8 mouse cellular contexts compared by ENCODE assay signal in genomic region chr2:132815608-132816314, GRCm38 (mm10). TPM values are rescaled to one million over a fixed set of nuclear protein-coding genes. Genes with fewer than 3 reads are reported as not detected.
A peak's percentile ranks its signal among the peaks of the same experiment; 100 is the strongest.
DNase-seq lines count a peak whose midpoint lies in the region; ATAC-seq lines count a peak whose summit lies in the region.

Gene Trmt6, minus strand, starts transcription at chr2:132816055.
Gene Mcm8, plus strand, starts transcription at chr2:132816141.

- no peaks in the 10 kb centered on the region for H3K9me3 ChIP-seq in hindbrain, embryonic 16.5 days (ENCODE audit: control insufficient read depth, low read length)

- H3K79me2 ChIP-seq in macrophage (ENCODE audit: inconsistent target): peaks cover 31% of the 10 kb centered on the region

- WGBS in hindbrain, embryonic 16.5 days: under 1% methylated on average over 59 of the region's 59 CpGs
- WGBS in macrophage (ENCODE audit: missing documents): under 1% methylated on average over 59 of the region's 59 CpGs

- 0 out of 2 replicates have a peak, but pooled peaks cover 8% of the 10 kb centered on the region for H3K36me3 ChIP-seq in hindbrain, embryonic 16.5 days (ENCODE audit: control insufficient read depth, insufficient read depth, low read length)
- peaks cover 19% of the 10 kb centered on the region; the same call in 1 of the 2 replicates for H3K36me3 ChIP-seq in macrophage (ENCODE audit: inconsistent target)

- peak within 1 kb of the TSS; percentile 59 for H3K27ac ChIP-seq in hindbrain, embryonic 16.5 days (ENCODE audit: low read depth, low read length)
- peak within 1 kb of the TSS; percentile 27 for H3K27ac ChIP-seq in macrophage

- peak within 1 kb of the TSS; percentile 79 for H3K9ac ChIP-seq in hindbrain, embryonic 16.5 days (ENCODE audit: low read depth, low read length)

- H3K27me3 ChIP-seq in hindbrain, embryonic 16.5 days (replicated peaks; ENCODE audit: control insufficient read depth, insufficient read depth, low read length): no peaks in the 10 kb centered on the region

- DNase-seq in WW6 (ENCODE audit: low read depth, low spot score): peak; percentile 96
- DNase-seq in cerebellum, postnatal 4 days (ENCODE audit: low spot score in 2 of 2): peak; percentile 64 to 86
- DNase-seq in gastrocnemius, adult 18-20 months (ENCODE audit: low spot score): peak; percentile 92
- DNase-seq in left cerebral cortex, adult 18-20 months (ENCODE audit: low spot score in 2 of 2): peak; percentile 86 to 93
- peak; percentile 94 for DNase-seq in right cerebral cortex, adult 18-20 months
- DNase-seq in urinary bladder, postnatal 10 days (ENCODE audit: low spot score): peak; percentile 59

- ATAC-seq in hindbrain, embryonic 16.5 days: peak; percentile 100

- H3K4me3 ChIP-seq in hindbrain, embryonic 16.5 days (ENCODE audit: low read length): peak within 1 kb of the TSS; percentile 55
- peak within 1 kb of the TSS; percentile 97 for H3K4me3 ChIP-seq in macrophage (ENCODE audit: inconsistent target)

- H3K4me2 ChIP-seq in hindbrain, embryonic 16.5 days (ENCODE audit: low read length): peak within 1 kb of the TSS; percentile 93

- H3K4me1 ChIP-seq in hindbrain, embryonic 16.5 days (ENCODE audit: control insufficient read depth, insufficient read depth, low read depth, low read length): peaks cover 16% of the 10 kb centered on the region

RNA-seq across cellular contexts. Expression of gene Trmt6, which starts in this region (rescaled TPM):
- total RNA-seq in gastrocnemius, adult 18-20 months (2021): 1 to 10 TPM; 5.1 to 6.8 TPM
- polyA plus RNA-seq in hindbrain, embryonic 16.5 days (2015; fragmentation: Nextera tagmentation; extraction: Ambion mirVana): 17.7 and 19.8 TPM in 2 replicates
- total RNA-seq in left cerebral cortex, adult 18-20 months (2021): 10 to 100 TPM; 23.8 to 26.6 TPM
- total RNA-seq in macrophage (2018; cell fraction: chromatin; rRNA removed): 10 to 100 TPM; 24.1 to 93.3 (median 55.8) TPM
- total RNA-seq in macrophage (2018; cell fraction: cytosol; rRNA removed): 10 to 100 TPM; 14.0 to 22.5 (median 18.8) TPM
- 10 to 100 TPM; 16.7 to 66.2 (median 36.7) TPM for total RNA-seq in macrophage (2018; cell fraction: nucleus; rRNA removed)
- polyA plus RNA-seq in macrophage (2018): 17.7 to 28.3 TPM (median 25.2 TPM) in 3 replicates

RNA-seq across cellular contexts. Expression of gene Mcm8, which starts in this region (rescaled TPM):
- 1 to 10 TPM; 1.6 to 1.8 TPM for total RNA-seq in gastrocnemius, adult 18-20 months (2021)
- 4.5 and 5.8 TPM in 2 replicates for polyA plus RNA-seq in hindbrain, embryonic 16.5 days (2015; fragmentation: Nextera tagmentation; extraction: Ambion mirVana)
- total RNA-seq in left cerebral cortex, adult 18-20 months (2021): 1 to 10 TPM; 4.6 to 4.9 TPM
- total RNA-seq in macrophage (2018; cell fraction: chromatin; rRNA removed): 1 to 10 TPM in 16 of 26 experiments, under 1 TPM in 10; 0.12 to 4.4 (median 1.9) TPM
- 1 to 10 TPM in 21 of 26 experiments, under 1 TPM in 5; 0.88 to 2.0 (median 1.3) TPM for total RNA-seq in macrophage (2018; cell fraction: cytosol; rRNA removed)
- total RNA-seq in macrophage (2018; cell fraction: nucleus; rRNA removed): 1 to 10 TPM in 14 of 26 experiments, under 1 TPM in 11, not detected in 1; 0.30 to 6.7 (median 1.2) TPM
- 0.82 to 5.8 TPM (median 1.5 TPM) in 3 replicates for polyA plus RNA-seq in macrophage (2018)

Comparison
In these comparisons a context has a peak if more than half of its experiments do, and no peak if none do; other contexts are left out.
1. Peak in every context shown above with its lines: DNase-seq, ATAC-seq, H3K4me3 ChIP-seq and H3K27ac ChIP-seq.